Mouse (Mus musculus) small intestine, adult 2 months (tissue): Measurements from ENCODE around the gene Slc25a30. TPM values are rescaled to one million over a fixed set of nuclear protein-coding genes. Genes with fewer than 3 reads are reported as not detected.

ENCODE experiments used
- H3K27ac ChIP-seq: fragments of 200-500 bp; 2 replicates; pipeline ENCODE4 v1.5.1; 2012; ENCODE audit warnings: low read depth, low read length, control low read depth, inconsistent platforms; ENCODE audit not compliant: insufficient read depth
- H3K27me3 ChIP-seq: fragments of 200-500 bp; 2 replicates; pipeline ENCODE4 v1.6.1; 2012; ENCODE audit warnings: mild to moderate bottlenecking, moderate library complexity, low read length, inconsistent platforms; ENCODE audit not compliant: control insufficient read depth, insufficient read depth
- H3K36me3 ChIP-seq: fragments of 200-500 bp; 2 replicates; pipeline ENCODE4 v1.6.1; 2012; ENCODE audit warnings: mild to moderate bottlenecking, low read length, control low read depth, inconsistent platforms; ENCODE audit not compliant: control insufficient read depth, insufficient read depth
- H3K4me1 ChIP-seq: fragments of 200-500 bp; 2 replicates; pipeline ENCODE4 v1.6.1; 2012; ENCODE audit warnings: low read length, inconsistent platforms, mixed read lengths; ENCODE audit not compliant: control insufficient read depth, insufficient read depth, insufficient read length
- H3K4me3 ChIP-seq: fragments of 200-500 bp; 2 replicates; pipeline ENCODE4 v1.5.1; 2012; ENCODE audit warnings: low read depth, mild to moderate bottlenecking, control low read depth, inconsistent platforms, low read length, moderate library complexity
- CTCF ChIP-seq: fragments of 200-500 bp; IDR thresholded peaks from 2 replicates; pipeline ENCODE4 v1.5.1; 2012; ENCODE audit warnings: low read depth, mild to moderate bottlenecking, control low read depth, inconsistent platforms, low read length, moderate library complexity, mixed read lengths; ENCODE audit not compliant: insufficient replicate concordance, insufficient read length; ENCODE audit errors: extremely low read depth
- POLR2A ChIP-seq: fragments of 200-500 bp; IDR thresholded peaks from 2 replicates; pipeline ENCODE4 v1.6.1; 2012; ENCODE audit warnings: low read depth, mild to moderate bottlenecking, control low read depth, inconsistent platforms, low read length, moderate library complexity
- WGBS: fragments of 180-500 bp; shearing (Covaris S2); methylation state at CpG from one replicate; pipeline ENCODE4 v1.1.7; 2018; 5-methylcytosine and 5-hydroxymethylcytosine counted together
- polyA plus RNA-seq: library from polyadenylated mRNA; depleted of rRNA; stranded (reverse); fragments of >200 nt; gene quantifications from 2 replicates; pipeline ENCODE4 v1.2.3, GENCODE M21; 2012

Gene Slc25a30
- polyA plus RNA-seq, 1 experiment, result 1.2 TPM

GRCm38 (mm10) chr14:75769334-75769733 lies 17.5 kb downstream of the Slc25a30 start:
- no peak overlapping the region for H3K4me3 ChIP-seq
- H3K36me3 ChIP-seq, result peaks cover 12% of the 10 kb centered on the region
- no peaks in the 10 kb centered on the region for H3K27me3 ChIP-seq
- H3K4me1 ChIP-seq, result no peaks in the 10 kb centered on the region
- no peak overlapping the region for H3K27ac ChIP-seq
- TF ChIP-seq POLR2A (no peak), CTCF (no peak)
- 86% methylated on average over 9 of the region's 9 CpGs for WGBS

DNA sequence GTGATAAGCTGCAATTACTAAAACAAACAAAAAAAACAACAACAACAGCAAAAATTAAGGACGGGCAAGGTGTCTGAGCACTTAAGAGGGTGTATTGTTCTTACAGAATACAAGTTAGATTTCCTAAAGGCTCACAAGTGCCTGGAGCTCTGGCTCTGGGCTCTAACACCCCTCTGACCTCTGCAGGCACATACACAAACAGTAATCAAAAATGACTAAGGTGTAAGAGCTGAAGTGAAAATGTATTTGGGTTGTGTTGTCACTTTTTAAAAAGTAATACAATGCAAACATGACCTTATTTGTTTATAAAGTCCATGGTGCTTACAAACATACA lies 18.6 kb downstream of the Slc25a30 start:
- TF ChIP-seq CTCF (no peak), POLR2A (no peak)
- WGBS, result 9% methylated on average over 1 of the region's 1 CpGs
- H3K27ac ChIP-seq, result no peak overlapping the region
- no peaks in the 10 kb centered on the region for H3K4me1 ChIP-seq
- no peak overlapping the region for H3K4me3 ChIP-seq
- no peaks in the 10 kb centered on the region for H3K27me3 ChIP-seq
- H3K36me3 ChIP-seq, result peaks cover 12% of the 10 kb centered on the region

DNA sequence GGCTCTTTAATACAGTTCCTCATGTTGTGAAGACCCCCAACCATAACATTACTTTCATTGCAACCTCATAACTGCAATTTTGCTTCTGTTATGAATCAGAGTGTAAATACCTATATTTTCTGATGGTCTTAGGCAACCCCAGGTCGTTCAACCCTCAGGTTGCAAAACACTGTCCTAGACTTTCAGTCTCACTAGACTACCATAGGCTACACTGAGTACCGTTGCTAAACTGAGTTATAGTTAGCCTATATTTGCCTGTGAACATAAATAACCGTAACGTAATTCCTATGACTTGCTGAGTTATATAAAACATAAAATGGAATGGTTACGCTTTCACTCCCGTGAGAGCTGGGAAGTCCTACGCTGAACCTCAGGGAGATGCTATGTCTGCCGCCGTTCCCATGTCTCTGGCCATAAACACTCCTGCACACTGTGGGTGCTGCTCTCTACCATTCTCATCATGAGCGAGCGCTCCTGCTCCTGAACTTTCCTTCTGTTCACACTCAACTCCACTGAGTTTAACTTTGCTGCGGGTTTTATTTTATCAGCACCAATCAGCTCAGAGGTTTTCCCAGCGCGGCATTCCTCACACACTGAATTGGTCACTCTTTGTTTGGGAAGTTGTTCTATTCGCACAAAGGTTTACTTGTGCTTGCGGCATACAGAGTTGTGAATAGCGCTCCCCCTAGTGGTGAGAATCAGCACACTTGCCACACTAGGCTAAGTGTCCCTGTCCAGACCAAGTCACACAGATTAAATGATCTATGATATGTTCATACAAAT lies 19.2 kb downstream of the Slc25a30 start:
- Histone ChIP-seq H3K4me3 (no peak overlapping the region), H3K27ac (no peak overlapping the region), H3K27me3 (no peaks in the 10 kb centered on the region), H3K4me1 (no peaks in the 10 kb centered on the region), H3K36me3 (peaks cover 12% of the 10 kb centered on the region)
- WGBS, result 53% methylated on average over 17 of the region's 17 CpGs
- peak; percentile 61; the same call in 1 of the 2 replicates for TF ChIP-seq CTCF
- TF ChIP-seq POLR2A, result no peak

GRCm38 (mm10) chr14:75761028-75761805 lies 25.6 kb downstream of the Slc25a30 start:
- H3K4me1 ChIP-seq, result no peaks in the 10 kb centered on the region
- H3K36me3 ChIP-seq, result 0 out of 2 replicates have a peak, but pooled peaks cover 1% of the 10 kb centered on the region
- H3K27me3 ChIP-seq, result no peaks in the 10 kb centered on the region
- TF ChIP-seq CTCF (peak; percentile 49; the same call in 1 of the 2 replicates), POLR2A (no peak)
- H3K27ac ChIP-seq, result no peak overlapping the region
- 62% methylated on average over 10 of the region's 10 CpGs for WGBS
- H3K4me3 ChIP-seq, result no peak overlapping the region

- Histone ChIP-seq H3K27ac (no peak overlapping the region), H3K27me3 (no peaks in the 10 kb centered on the region), H3K4me1 (no peaks in the 10 kb centered on the region), H3K4me3 (no peak overlapping the region), H3K36me3 (0 out of 2 replicates have a peak, but pooled peaks cover 1% of the 10 kb centered on the region)
- TF ChIP-seq CTCF (no peak), POLR2A (no peak)
- 78% methylated on average over 7 of the region's 7 CpGs for WGBS
These were observed 28.4 kb downstream of the Slc25a30 start for GRCm38 (mm10) chr14:75758401-75758800.

- no peaks in the 10 kb centered on the region for H3K27me3 ChIP-seq
- no peak overlapping the region for H3K4me3 ChIP-seq
- WGBS, result 59% methylated on average over 2 of the region's 2 CpGs
- no peak for TF ChIP-seq POLR2A
- TF ChIP-seq CTCF, result no peak
- H3K4me1 ChIP-seq, result peaks cover 4% of the 10 kb centered on the region; the same call in 1 of the 2 replicates
- H3K36me3 ChIP-seq, result 0 out of 2 replicates have a peak, but pooled peaks cover 1% of the 10 kb centered on the region
- no peak overlapping the region for H3K27ac ChIP-seq
These were observed 29.0 kb downstream of the Slc25a30 start for GRCm38 (mm10) chr14:75757821-75758220.

- 81% methylated on average over 6 of the region's 6 CpGs for WGBS
- no peaks in the 10 kb centered on the region for H3K36me3 ChIP-seq
These were observed 29.9 kb downstream of the Slc25a30 start for GRCm38 (mm10) chr14:75756971-75757370.

More at GRCm38 (mm10) chr14:75756971-75757370, 29.9 kb downstream of the Slc25a30 start:
- no peak for TF ChIP-seq POLR2A
- TF ChIP-seq CTCF, result no peak
- H3K4me3 ChIP-seq, result no peak overlapping the region
- no peak overlapping the region for H3K27ac ChIP-seq
- peaks cover 8% of the 10 kb centered on the region; the same call in 1 of the 2 replicates for H3K4me1 ChIP-seq
- H3K27me3 ChIP-seq, result no peaks in the 10 kb centered on the region
